Mouse (Mus musculus) adrenal gland, postnatal 25 days (tissue): ENCODE data around the gene Pde6h. TPM values are rescaled to one million over a fixed set of nuclear protein-coding genes. Genes with fewer than 3 reads are reported as not detected.

ENCODE experiments used
- DNase-seq: peaks from one replicate; pipeline ENCODE4 v3.0.0; 2021; ENCODE audit warnings: mixed read lengths
- total RNA-seq: library from RNA; stranded (reverse); gene quantifications from 2 replicates; pipeline ENCODE4 v1.2.3, GENCODE M21; 2021

Pde6h gene
- total RNA-seq, 1 experiment from 2014 or later = 0.39 TPM

GRCm38 (mm10) chr6:136912751-136913265, 10.8 kb upstream of the Pde6h start:
- no peak for DNase-seq

GRCm38 (mm10) chr6:136913384-136914126, 10.1 kb upstream of the Pde6h start:
- peak; percentile 26 for DNase-seq

GRCm38 (mm10) chr6:136914234-136914633, 9.4 kb upstream of the Pde6h start:
- no peak for DNase-seq

GRCm38 (mm10) chr6:136915721-136916395, 7.8 kb upstream of the Pde6h start:
- no peak for DNase-seq

- no peak for DNase-seq
Observed at GRCm38 (mm10) chr6:136917885-136918284, 5.7 kb upstream of the Pde6h start.

- DNase-seq = peak; percentile 38
Observed at GRCm38 (mm10) chr6:136920320-136921257, 3.0 kb upstream of the Pde6h start.

GRCm38 (mm10) chr6:136921601-136922000, 2.0 kb upstream of the Pde6h start:
- DNase-seq = no peak

- no peak for DNase-seq
Observed at GRCm38 (mm10) chr6:136922080-136922479, 1.6 kb upstream of the Pde6h start, which contains the start of gene Erp27. Gene Erp27, minus strand, starts transcription at chr6:136922180.

- DNase-seq = no peak
Observed at GRCm38 (mm10) chr6:136922871-136923270, 761 bp upstream of the Pde6h start.

GRCm38 (mm10) chr6:136925049-136925448, 1.4 kb downstream of the Pde6h start:
- DNase-seq = no peak

- no peak for DNase-seq
Observed at GRCm38 (mm10) chr6:136927626-136928025, 4.0 kb downstream of the Pde6h start.

GRCm38 (mm10) chr6:136930677-136931076, 7.0 kb downstream of the Pde6h start:
- no peak for DNase-seq

- no peak for DNase-seq
Observed at GRCm38 (mm10) chr6:136931246-136931645, 7.6 kb downstream of the Pde6h start.

- DNase-seq = no peak
Observed at GRCm38 (mm10) chr6:136934068-136934467, 10.4 kb downstream of the Pde6h start.

- DNase-seq = no peak
Observed at GRCm38 (mm10) chr6:136935233-136935632, 11.6 kb downstream of the Pde6h start.

GRCm38 (mm10) chr6:136936361-136936760, 12.7 kb downstream of the Pde6h start:
- no peak for DNase-seq

GRCm38 (mm10) chr6:136937117-136937516, 13.5 kb downstream of the Pde6h start:
- no peak for DNase-seq

- no peak for DNase-seq
Observed at GRCm38 (mm10) chr6:136938331-136939126, 14.9 kb downstream of the Pde6h start.

- no peak for DNase-seq
Observed at GRCm38 (mm10) chr6:136939326-136940187, 15.9 kb downstream of the Pde6h start.

- DNase-seq = no peak
Observed at GRCm38 (mm10) chr6:136940188-136940960, 16.7 kb downstream of the Pde6h start.
